Mouse (Mus musculus) ES-E14 (cell line): ENCODE measurements around the gene Traf4.

Source experiments
- CHD2 ChIP-seq: IDR thresholded peaks from 2 replicates; pipeline ENCODE4 v1.6.1; 2014; ENCODE audit warnings: mild to moderate bottlenecking, low read depth, low read length, inconsistent platforms
- HCFC1 ChIP-seq: IDR thresholded peaks from 2 replicates; pipeline ENCODE4 v1.6.1; 2012; ENCODE audit warnings: low read length, inconsistent platforms, borderline replicate concordance; ENCODE audit not compliant: insufficient read depth
- MAFK ChIP-seq: IDR thresholded peaks from 2 replicates; pipeline ENCODE4 v1.6.1; 2014; ENCODE audit warnings: mild to moderate bottlenecking, low read depth, low read length, inconsistent platforms; ENCODE audit not compliant: insufficient read depth
- ZC3H11A ChIP-seq: IDR thresholded peaks from 2 replicates; pipeline ENCODE4 v1.6.1; 2012; ENCODE audit warnings: low read depth, mild to moderate bottlenecking, inconsistent platforms, low read length, borderline replicate concordance
- ZNF384 ChIP-seq: IDR thresholded peaks from 2 replicates; pipeline ENCODE4 v1.6.1; 2012; ENCODE audit warnings: low read depth, low read length, inconsistent platforms

- TF ChIP-seq ZC3H11A (no peak), HCFC1 (no peak), CHD2 (no peak), MAFK (no peak), ZNF384 (no peak)
Measured at GRCm38 (mm10) chr11:78123782-78124181, 41.6 kb downstream of the Traf4 start.
